Mouse (Mus musculus) left cerebral cortex, postnatal 10 days (tissue): ENCODE data around the gene Ehmt2. TPM values are rescaled to one million over a fixed set of nuclear protein-coding genes. Genes with fewer than 3 reads are reported as not detected.

Experiments used
- DNase-seq, 2 experiments: peaks; one replicate each; pipeline ENCODE4 v3.0.0; 2021 to 2022; ENCODE audit warnings: low spot score in 2 of 2, mixed read lengths in 1 of 2; ENCODE audit errors: extremely low spot score in 1 of 2
- intact Hi-C: fragments of 180-260 bp; cut with DNase I; formaldehyde crosslinking; loops from one replicate; pipeline ENCODE4 v1.15.1; 2025
- total RNA-seq, 2 experiments: library from RNA; stranded (reverse); gene quantifications; 2 replicates each; pipeline ENCODE4 v1.2.3; 2021

The Ehmt2 gene
- 100 to 1,000 TPM; 174 to 181 TPM for total RNA-seq

DNA sequence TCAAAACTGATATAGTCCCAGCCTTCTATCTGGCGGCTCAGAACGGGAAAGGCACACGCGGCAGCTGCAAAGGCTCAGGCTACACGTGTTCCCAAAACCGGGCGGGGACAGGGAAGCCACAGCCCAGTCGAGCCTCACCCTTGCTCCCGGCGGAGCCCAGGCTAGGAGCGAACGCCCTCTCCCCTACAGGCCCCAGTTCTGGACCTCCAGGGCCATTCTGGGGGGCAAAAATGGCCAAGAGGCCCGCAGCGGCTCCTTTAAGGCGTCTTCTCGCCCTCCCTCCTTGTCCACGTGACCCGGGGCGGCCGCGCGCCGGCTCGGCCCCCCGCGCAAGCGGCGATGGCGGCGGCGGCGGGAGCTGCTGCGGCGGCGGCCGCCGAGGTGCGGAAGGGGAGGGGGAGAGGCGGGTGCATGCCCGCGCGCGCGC is at the start of gene Ehmt2, which contains the start of gene C2:
TSS of gene Ehmt2 (plus strand) at position 310 of the 427 bp plus-strand sequence.
TSS of gene C2 (minus strand) at position 106 of the 427 bp plus-strand sequence.
- intact Hi-C loops, result no loop called here

GRCm38 (mm10) chr17:34849722-34850516 is 48.4 kb upstream of the Ehmt2 start, which contains the start of the genes Skiv2l and Nelfe:
TSS of gene Skiv2l (minus strand) at chr17:34850210.
TSS of gene Nelfe (plus strand) at chr17:34850391.
- peak; percentile 96 to 99 for DNase-seq
- intact Hi-C loops, result no loop called here

More for the DNA sequence above, at the start of gene Ehmt2, which contains the start of gene C2:
- DNase-seq, result peak; percentile 65 to 89

DNA sequence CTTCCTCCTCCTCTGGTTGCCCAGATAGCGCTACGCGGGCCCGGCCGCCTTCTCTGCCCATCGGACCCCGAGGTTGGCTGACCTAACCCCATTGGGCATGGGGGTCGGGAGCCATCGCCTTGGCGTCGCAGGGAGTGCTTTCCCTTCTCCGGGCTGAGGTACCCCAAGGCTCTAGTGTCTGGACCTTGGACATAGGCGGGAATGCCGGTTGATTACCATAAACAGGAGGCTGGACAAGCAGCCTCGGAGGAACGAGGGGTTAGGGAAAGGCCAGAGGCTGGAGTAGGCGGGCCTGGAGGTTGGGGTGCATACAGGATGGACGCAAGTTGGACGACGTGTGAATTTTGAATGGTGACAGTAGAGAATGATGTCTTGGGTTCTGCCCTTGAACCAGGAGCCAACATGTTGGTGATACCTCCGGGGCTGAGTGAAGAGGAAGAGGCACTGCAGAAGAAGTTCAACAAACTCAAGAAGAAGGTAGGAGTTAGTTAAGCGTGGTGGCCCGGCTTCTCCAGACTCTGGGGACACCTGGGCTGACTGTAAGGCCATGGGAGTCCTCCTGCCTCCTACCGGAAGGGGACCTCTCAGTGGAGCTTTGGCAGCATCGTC is 47.6 kb upstream of the Ehmt2 start:
- intact Hi-C loops, result no loop called here
- no peak for DNase-seq

DNA sequence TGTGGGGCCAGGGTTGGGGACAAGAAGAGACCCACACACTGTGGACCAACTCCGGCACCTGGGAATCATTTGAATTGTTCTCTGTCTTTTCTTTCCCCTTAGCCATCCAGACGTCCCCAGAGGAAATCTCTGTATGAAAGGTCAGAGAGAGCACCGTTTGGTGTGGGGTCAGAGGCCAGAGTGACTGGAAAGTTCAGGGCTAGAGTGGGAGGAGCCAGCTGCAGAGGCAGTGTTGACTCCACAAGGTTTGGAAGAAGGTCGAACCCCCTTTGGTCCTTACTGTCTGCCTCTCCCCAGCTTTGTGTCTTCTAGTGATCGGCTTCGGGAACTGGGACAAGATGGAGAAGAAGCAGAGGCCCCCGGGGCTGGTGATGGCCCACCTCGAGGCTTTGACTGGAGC is 44.8 kb upstream of the Ehmt2 start:
- intact Hi-C loops, result no loop called here
- DNase-seq, result no peak

DNA sequence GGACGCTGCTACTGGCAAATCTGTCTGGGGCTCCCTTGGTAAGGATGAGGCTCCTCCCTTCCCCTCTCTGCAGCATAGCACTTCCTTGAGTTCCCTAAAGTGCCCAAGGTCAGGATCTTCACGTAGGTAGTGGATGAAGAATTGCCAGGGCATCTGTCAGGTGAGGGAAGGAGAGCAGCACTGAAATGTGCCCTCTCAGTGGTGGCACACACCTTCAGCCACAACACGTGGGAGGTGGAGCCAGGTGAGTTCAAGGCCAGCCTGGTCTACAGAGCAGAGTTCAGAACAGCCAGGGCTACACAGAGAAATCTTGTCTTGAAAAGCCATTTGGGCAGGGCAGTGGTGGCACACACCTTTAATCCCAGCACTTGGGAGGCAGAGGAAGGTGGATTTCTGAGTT is 43.5 kb upstream of the Ehmt2 start:
- intact Hi-C loops, result loop anchor here (5.0 kb wide), 2 partner anchors 38 to 93 kb away; no protein-coding TSS in a partner anchor
- no peak for DNase-seq

DNA sequence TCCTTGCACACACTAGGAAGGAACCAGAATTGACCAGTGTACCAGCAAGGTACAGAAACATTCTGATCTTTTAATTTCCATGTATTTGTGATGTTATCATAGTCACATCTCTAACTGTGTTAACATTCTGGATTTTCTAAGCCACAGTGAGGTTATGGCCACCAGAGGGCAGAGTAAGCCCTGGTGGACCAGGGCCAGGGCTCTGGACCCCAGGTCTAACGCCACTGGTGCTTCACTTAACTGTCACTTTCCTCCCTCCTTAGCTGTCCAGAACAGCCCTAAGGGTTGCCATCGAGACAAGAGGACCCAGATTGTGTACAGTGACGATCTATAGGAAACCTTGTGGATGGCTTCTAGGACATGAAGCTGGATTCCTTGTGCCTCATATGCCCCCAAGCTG is 42.4 kb upstream of the Ehmt2 start:
- no peak for DNase-seq
- intact Hi-C loops, result loop anchor here (5.0 kb wide), 2 partner anchors 36 to 91 kb away; no protein-coding TSS in a partner anchor

GRCm38 (mm10) chr17:34858670-34859069 is 39.6 kb upstream of the Ehmt2 start:
- DNase-seq, result no peak
- intact Hi-C loops, result loop anchor here (5.0 kb wide), 2 partner anchors 34 to 89 kb away; no protein-coding TSS in a partner anchor

DNA sequence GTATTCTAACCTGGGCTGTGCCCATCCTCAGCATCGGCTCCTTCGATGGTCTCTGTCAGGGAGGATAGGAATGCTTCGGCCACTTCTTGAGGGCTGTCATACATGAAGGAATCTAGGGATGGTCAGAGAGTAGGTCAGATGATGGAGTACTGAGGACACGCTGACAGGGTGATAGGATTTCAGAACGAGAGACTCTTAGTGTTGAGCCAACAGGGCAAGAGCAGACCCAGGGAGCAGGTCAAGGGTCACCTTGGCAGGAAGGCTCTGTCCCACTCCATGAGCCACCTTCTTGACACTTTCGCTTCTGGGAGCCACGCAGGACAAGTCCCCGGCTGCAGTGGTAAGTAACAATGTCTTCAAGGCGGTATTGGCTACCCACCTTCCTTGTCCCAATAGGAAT is 37.8 kb upstream of the Ehmt2 start:
- intact Hi-C loops, result no loop called here
- DNase-seq, result no peak

- intact Hi-C loops, result no loop called here
- DNase-seq, result no peak
Observed at GRCm38 (mm10) chr17:34861704-34862415, 36.4 kb upstream of the Ehmt2 start.

DNA sequence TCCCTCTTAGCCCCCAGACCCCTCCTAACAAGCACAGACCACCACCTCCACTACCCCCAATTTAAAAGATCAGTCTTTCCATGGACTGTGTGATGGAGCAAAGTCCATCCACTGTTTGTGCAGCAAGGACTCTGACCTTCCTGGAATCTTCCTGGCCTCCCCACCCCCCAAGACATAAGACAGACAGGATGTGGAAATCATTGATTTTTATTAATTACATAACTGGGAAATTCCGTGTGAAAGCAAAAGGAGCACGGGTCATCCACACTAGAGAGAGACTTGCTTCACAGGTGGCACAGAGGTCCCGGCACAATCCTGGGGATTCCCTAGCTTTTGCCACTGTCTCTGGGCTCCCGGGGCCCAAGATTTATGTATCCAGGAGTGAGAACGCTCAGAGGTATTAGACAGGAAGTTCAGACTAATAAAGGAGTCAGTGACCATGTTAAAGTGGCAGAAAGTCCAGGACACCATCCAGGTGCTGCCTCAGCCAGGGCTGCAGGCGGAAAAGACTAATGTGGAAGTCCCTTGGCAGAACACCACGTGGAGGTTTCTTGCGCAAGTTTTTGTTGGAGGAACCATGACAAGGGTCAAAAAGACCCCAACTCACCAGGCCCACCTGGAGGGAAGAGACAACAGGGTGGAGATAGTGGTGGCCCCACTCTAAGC is 35.7 kb upstream of the Ehmt2 start, which contains the start of gene Cfb:
TSS of gene Cfb (minus strand) at position 103 of the 666 bp plus-strand sequence.
- DNase-seq, result no peak
- intact Hi-C loops, result no loop called here

DNA sequence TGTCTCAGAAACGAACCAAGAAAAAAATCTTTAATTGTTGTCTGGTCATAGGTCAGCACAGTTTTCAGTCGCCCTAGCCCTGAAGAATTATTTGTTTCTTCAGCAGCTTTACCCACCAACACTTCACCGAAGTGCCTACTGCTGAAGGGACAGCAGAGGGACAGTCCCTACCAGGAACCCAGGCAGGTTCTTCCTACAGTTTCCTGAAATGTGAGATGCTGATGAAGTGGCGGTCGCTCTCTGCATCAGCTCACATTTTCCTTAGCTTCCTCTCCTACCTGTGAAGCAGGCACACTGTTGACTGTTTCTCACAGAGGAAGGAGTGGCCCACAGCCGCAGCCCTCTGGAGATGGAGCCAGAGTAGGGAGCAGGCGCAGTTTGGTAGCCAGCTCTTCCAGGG is 32.3 kb upstream of the Ehmt2 start:
- intact Hi-C loops, result no loop called here
- no peak for DNase-seq

GRCm38 (mm10) chr17:34874321-34874720 is 23.9 kb upstream of the Ehmt2 start:
- no peak for DNase-seq
- intact Hi-C loops, result no loop called here

DNA sequence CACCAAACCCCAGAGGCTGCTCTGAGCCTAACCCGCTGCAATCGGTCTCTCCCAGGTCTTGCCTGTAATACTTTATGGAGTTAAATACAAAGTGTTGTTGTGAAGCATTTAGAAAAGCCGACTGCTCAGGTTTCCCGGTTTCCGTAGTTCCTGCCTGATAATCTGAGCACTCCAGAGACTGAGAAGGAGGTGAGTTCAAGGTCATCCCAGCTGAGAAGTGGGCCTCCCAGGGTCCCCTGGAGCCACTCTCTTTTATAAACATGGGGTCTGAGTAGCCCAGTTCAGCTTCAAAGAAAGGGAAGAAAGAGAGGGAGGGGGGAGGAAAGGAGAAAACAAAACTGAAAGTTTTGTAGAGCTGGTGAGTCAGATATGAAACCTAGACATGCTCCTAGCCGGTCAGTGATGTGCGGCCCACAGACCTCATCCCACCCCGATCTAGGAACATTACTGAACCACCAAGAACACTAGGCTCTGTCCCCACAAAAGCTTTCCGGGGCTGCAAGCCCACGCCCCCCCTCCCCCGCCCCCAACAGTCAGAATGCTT is 18.9 kb upstream of the Ehmt2 start, which contains the start of gene Zbtb12:
TSS of gene Zbtb12 (plus strand) at position 148 of the 544 bp plus-strand sequence.
- DNase-seq, result no peak
- intact Hi-C loops, result no loop called here

- no peak for DNase-seq
- intact Hi-C loops, result no loop called here
Observed at GRCm38 (mm10) chr17:34881166-34881565, 17.1 kb upstream of the Ehmt2 start.

DNA sequence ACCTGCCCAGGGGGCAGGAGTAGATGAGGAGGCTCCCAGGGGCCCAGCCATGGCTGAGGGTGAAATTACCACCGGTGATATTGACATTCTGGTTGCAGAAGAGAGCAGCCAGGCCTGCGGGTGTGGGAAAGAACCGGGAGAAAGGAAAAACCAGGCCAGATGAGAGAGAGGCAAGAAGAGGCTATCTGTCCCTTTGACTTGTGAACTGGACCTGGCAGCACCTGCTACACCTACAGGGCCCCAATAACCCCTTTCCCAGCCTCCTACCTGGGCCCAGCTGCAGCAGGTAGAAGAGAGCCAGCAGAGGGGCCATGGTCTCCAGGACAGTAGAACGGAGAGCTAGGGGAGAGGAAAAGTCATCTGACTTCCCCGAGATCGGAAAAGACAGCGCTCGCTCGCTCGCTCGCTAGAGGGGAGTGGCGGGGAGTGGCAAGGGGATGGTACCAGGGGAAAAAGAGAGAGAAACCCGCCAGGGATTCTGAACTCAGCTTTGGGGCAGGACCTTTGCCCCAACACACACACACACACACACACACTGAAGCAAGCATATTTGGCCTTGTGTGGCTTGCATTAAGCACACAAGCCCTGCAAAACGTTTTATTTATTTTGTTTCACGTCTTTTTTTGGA is 16.5 kb upstream of the Ehmt2 start, which contains the start of gene Gm20547:
TSS of gene Gm20547 (minus strand) at position 360 of the 628 bp plus-strand sequence.
- intact Hi-C loops, result no loop called here
- no peak for DNase-seq

DNA sequence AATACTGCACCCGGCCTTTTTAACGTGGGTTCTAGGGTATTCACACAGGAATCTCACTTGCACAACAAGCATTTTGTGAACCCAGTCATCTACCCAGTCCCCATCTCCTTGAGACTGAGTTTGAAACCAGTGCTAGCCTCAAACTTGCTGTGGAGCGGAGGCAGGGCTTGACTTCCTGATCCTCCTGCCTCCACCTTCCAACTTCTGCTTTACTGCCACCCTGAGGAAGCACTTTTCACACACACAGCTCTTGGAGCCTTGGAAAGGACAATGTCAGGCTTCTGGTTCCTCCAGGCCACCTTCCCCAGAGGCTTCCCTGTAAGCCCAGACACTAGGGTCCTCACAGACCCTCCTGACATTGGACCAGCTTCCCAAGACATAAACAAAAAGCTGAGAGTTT is 14.9 kb upstream of the Ehmt2 start:
- DNase-seq, result no peak
- intact Hi-C loops, result no loop called here

GRCm38 (mm10) chr17:34884704-34885103 is 13.6 kb upstream of the Ehmt2 start:
- intact Hi-C loops, result no loop called here
- DNase-seq, result no peak

DNA sequence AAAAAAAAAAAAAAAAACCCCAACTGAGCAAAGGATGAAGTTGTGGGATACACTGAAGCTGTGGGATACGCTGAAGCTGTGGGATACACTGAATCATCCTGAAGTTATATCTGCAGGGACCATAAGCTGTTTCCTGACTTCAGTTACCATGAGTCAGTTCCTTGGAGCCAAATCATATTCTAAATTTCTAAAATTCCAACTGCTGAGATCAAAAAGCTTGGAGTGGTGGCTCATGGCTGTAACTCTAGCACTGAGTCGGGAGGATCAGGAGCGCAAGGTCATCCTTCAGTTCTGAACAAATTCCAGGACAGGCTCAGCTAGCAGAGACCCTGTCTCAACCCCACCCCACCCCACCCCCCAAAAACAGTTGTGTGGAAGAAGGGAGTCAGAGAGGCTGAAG is 12.7 kb upstream of the Ehmt2 start:
- DNase-seq, result no peak
- intact Hi-C loops, result no loop called here
